Mouse (Mus musculus) ES-E14 (cell line): ENCODE results near the gene Becn1. TPM values are rescaled to one million over a fixed set of nuclear protein-coding genes. Genes with fewer than 3 reads are reported as not detected.
A peak's percentile ranks its signal among the peaks of the same experiment; 100 is the strongest.

Experiments used
- DNase-seq: peaks from one replicate; pipeline ENCODE4 v3.0.0-alpha.2; 2013; ENCODE audit warnings: low read depth, low spot score
- H3K27ac ChIP-seq: 2 replicates; pipeline ENCODE4 v1.5.1; 2012; ENCODE audit warnings: low read depth, mild to moderate bottlenecking, low read length, moderate library complexity, mixed read lengths; ENCODE audit not compliant: poor library complexity, insufficient read depth, severe bottlenecking
- H3K36me3 ChIP-seq: 2 replicates; pipeline ENCODE4 v1.6.1; 2012; ENCODE audit warnings: mild to moderate bottlenecking, low read length, moderate library complexity, mixed read lengths; ENCODE audit not compliant: control insufficient read depth, poor library complexity, insufficient read depth, severe bottlenecking
- H3K4me1 ChIP-seq, 2 experiments: fragments of 150-350 bp in 1 of 2; sonication (generic) in 1 of 2; 2 replicates each; pipeline ENCODE4 v1.6.1; 2012; ENCODE audit warnings: low read length in 2 of 2, mild to moderate bottlenecking in 1 of 2, mixed read lengths in 1 of 2; ENCODE audit not compliant: control insufficient read depth in 2 of 2, insufficient read depth in 2 of 2, poor library complexity in 1 of 2
- H3K4me3 ChIP-seq, 2 experiments: fragments of 150-350 bp in 1 of 2; sonication (generic) in 1 of 2; 2 replicates each; pipeline ENCODE4 v1.5.1; 2012; ENCODE audit warnings: low read length in 2 of 2, low read depth in 1 of 2, mild to moderate bottlenecking in 1 of 2, mixed read lengths in 1 of 2; ENCODE audit not compliant: insufficient read depth in 1 of 2, poor library complexity in 1 of 2, severe bottlenecking in 1 of 2
- H3K9ac ChIP-seq: 2 replicates; pipeline ENCODE4 v1.6.1; 2012; ENCODE audit warnings: low read depth, mild to moderate bottlenecking, low read length, mixed read lengths; ENCODE audit not compliant: poor library complexity, insufficient read depth, severe bottlenecking
- H3K9me3 ChIP-seq: fragments of 150-350 bp; sonication (generic); 2 replicates; pipeline ENCODE4 v1.6.1; 2012; ENCODE audit warnings: low read depth, mild to moderate bottlenecking, low read length; ENCODE audit not compliant: control insufficient read depth, insufficient read depth
- CHD2 ChIP-seq: IDR thresholded peaks from 2 replicates; pipeline ENCODE4 v1.6.1; 2014; ENCODE audit warnings: mild to moderate bottlenecking, low read depth, low read length, inconsistent platforms
- HCFC1 ChIP-seq: IDR thresholded peaks from 2 replicates; pipeline ENCODE4 v1.6.1; 2012; ENCODE audit warnings: low read length, inconsistent platforms, borderline replicate concordance; ENCODE audit not compliant: insufficient read depth
- MAFK ChIP-seq: IDR thresholded peaks from 2 replicates; pipeline ENCODE4 v1.6.1; 2014; ENCODE audit warnings: mild to moderate bottlenecking, low read depth, low read length, inconsistent platforms; ENCODE audit not compliant: insufficient read depth
- ZC3H11A ChIP-seq: IDR thresholded peaks from 2 replicates; pipeline ENCODE4 v1.6.1; 2012; ENCODE audit warnings: low read depth, mild to moderate bottlenecking, inconsistent platforms, low read length, borderline replicate concordance
- ZNF384 ChIP-seq: IDR thresholded peaks from 2 replicates; pipeline ENCODE4 v1.6.1; 2012; ENCODE audit warnings: low read depth, low read length, inconsistent platforms
- in situ Hi-C, 2 experiments: fragments of 600-800 bp; cut with MboI; formaldehyde crosslinking; loops; one replicate each; pipeline ENCODE4 v1.15.1; 2025; ENCODE audit warnings: low sequenced_read_pairs in 2 of 2, inconsistent platforms in 1 of 2; ENCODE audit not compliant: unreplicated experiment in 2 of 2
- total RNA-seq: library from RNA; depleted of rRNA; stranded (reverse); fragments of 300-350 nt; gene quantifications from 2 replicates; pipeline ENCODE4 v1.2.3, GENCODE M21; 2012

The Becn1 gene
- total RNA-seq, 1 experiment: 89.2 TPM

DNA sequence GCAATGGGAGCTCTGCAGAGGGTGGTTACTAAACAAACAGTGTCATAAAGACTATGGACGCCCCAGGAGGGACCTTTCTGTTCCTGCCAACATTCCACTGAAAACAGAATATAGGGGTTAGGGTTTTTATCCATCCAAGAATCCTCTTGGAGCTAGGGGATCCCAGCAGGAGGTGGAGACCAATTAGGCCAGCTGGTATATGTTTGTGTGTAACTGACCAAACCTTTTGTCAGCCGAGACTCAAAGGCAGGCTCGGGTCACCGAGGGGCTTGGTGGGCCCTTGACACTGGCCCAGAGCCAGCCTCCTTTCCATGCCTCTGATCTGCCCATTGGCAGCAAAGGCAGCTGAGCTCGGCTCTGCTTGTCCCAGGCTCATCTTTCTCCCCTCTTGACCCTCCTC is 19.2 kb downstream of the Becn1 start:
- Histone ChIP-seq H3K4me1 (peaks cover 0 to 4% of the 10 kb centered on the region in 2 experiments; a peak in 2 of 4 replicates), H3K27ac (no peak overlapping the region), H3K9ac (no peak overlapping the region), H3K36me3 (peaks cover 2% of the 10 kb centered on the region; the same call in 1 of the 2 replicates), H3K4me3 (no peak overlapping the region), H3K9me3 (no peaks in the 10 kb centered on the region)
- in situ Hi-C loops: no loop called here
- no peak for DNase-seq
- TF ChIP-seq HCFC1: no peak
- TF ChIP-seq MAFK: no peak
- TF ChIP-seq CHD2: no peak
- TF ChIP-seq ZC3H11A: no peak
- TF ChIP-seq ZNF384: no peak

DNA sequence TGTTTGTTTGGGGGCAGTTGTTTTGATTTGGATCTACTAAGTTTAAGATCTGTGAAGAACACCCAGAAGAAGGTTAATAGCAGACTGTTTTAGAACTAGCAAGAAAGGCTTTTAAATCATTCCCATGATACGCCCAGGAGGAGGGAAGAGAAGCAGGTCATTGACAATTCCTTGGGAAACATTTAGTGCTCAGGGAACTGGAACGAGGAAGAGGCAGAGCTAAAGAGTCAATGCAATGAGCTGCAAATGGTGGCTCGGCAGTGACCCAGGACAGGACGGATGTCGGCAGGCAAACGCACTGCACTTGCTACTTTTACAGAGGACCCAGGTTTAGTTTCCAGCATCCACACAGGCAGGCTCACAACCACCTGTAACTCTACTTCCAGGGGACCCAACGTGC is 21.2 kb downstream of the Becn1 start:
- TF ChIP-seq ZC3H11A (no peak), CHD2 (no peak), ZNF384 (no peak), MAFK (no peak), HCFC1 (no peak)
- H3K9ac ChIP-seq: no peak overlapping the region
- H3K4me3 ChIP-seq: no peak overlapping the region
- H3K4me1 ChIP-seq: peaks cover 0 to 12% of the 10 kb centered on the region in 2 experiments; a peak in 3 of 4 replicates
- no peak for DNase-seq
- no peak overlapping the region for H3K27ac ChIP-seq
- in situ Hi-C loops: no loop called here
- no peaks in the 10 kb centered on the region for H3K9me3 ChIP-seq
- H3K36me3 ChIP-seq: no peaks in the 10 kb centered on the region; the same call in 1 of the 2 replicates

DNA sequence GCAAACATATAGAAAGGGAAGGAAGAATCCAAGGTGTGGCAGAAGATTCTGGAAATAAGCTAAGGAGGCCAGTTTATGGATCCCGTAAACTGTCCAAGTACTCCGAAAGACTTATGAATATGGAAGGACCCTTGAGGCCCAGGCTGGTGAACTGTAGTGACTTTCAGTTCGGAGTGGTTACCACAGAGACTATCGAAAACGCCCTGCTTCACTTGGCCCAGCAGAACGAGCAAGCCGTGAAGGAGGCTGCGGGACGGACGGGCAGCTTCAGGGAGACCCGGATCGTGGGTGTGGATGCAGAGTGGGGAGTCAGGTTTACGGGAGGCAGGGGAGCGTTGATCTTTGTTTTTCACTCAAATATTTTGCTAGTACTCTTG is 22.9 kb downstream of the Becn1 start:
- Histone ChIP-seq H3K9ac (peak overlapping the region; percentile 53; the same call in 1 of the 2 replicates), H3K27ac (no peak overlapping the region), H3K36me3 (no peaks in the 10 kb centered on the region), H3K4me3 (peak overlapping the region; percentile 39 to 95), H3K4me1 (peaks cover 0 to 12% of the 10 kb centered on the region in 2 experiments; a peak in 3 of 4 replicates), H3K9me3 (no peaks in the 10 kb centered on the region)
- in situ Hi-C loops: no loop called here
- no peak for DNase-seq
- TF ChIP-seq ZNF384: no peak
- no peak for TF ChIP-seq MAFK
- TF ChIP-seq HCFC1: no peak
- no peak for TF ChIP-seq ZC3H11A
- TF ChIP-seq CHD2: no peak

DNA sequence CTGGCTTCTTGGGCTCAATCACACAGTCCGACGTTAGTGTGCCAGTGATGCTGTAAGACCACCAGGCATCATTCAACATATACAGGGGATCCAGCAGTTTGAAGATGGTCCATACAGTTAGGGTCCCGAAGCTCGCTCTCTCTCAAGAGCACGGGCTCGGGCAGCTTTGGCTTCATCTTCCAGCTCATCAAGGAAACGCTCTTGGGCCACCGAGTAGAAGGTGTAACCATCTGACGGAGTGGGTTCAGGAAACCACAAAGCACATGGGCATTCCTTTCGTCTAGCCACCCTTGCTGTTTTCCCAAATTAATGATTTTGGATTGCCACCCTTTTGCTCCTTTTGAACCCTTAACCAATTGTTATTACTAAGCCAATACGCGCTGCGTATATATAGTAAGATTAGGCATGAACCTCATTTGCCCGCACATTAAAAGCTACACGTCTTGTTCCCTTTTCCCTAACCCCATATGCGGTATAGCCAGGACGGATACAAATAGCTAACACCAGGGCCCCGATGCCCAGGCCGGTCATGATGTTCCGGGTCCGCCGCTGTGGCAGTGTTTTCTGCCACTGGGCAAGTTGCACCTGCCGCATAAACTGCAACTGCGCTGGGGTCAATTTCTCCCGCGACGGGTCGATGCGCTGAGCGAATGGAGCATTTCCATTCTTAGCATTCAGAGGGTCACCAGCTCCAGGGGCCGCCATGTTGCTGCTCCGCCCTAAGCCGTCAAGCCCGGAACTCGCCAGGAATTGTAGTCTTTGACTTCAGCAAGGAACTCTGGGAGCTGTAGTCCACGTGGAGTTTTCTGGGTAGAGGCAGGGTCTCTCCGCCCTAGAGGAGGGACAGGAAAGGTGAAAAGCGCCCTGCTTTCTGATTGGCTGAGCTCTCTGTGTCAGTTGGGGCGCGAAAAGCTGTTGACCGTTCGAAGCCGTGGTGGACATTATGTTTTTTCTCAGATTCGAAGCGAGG is 23.6 kb downstream of the Becn1 start, which contains the start of the genes Cntd1 and Coa3:
Cntd1 (plus strand) TSS at position 790 of the 970 bp plus-strand sequence.
Coa3 (minus strand) TSS at position 892 of the 970 bp plus-strand sequence.
- in situ Hi-C loops: no loop called here
- Histone ChIP-seq H3K9me3 (no peaks in the 10 kb centered on the region), H3K9ac (peak within 1 kb of the TSS; percentile 72), H3K27ac (no peak within 1 kb of the TSS), H3K36me3 (no peaks in the 10 kb centered on the region), H3K4me1 (peaks cover 0 to 12% of the 10 kb centered on the region in 2 experiments; a peak in 3 of 4 replicates), H3K4me3 (peak within 1 kb of the TSS; percentile 73 to 95)
- TF ChIP-seq MAFK (no peak), ZC3H11A (no peak), CHD2 (0 out of 2 replicates have a peak, but pooled peaks have one; percentile 60), ZNF384 (no peak), HCFC1 (peak; percentile 92)
- peak; percentile 86 for DNase-seq
